Mouse (Mus musculus) intestine, embryonic 15.5 days (tissue): Measurements from ENCODE around the gene Secisbp2. TPM values are rescaled to one million over a fixed set of nuclear protein-coding genes. Genes with fewer than 3 reads are reported as not detected.

Experiments
- ATAC-seq: fragments of 200-750 bp; cut with Nextera tagmentation; 2 replicates; pipeline ENCODE4 v1.8.0; 2017; ENCODE audit warnings: moderate TSS enrichment, moderate library complexity
- H3K27ac ChIP-seq: fragments of 300-500 bp; sonication (generic); 2 replicates; pipeline ENCODE4 v1.5.1; 2015; ENCODE audit warnings: mild to moderate bottlenecking, inconsistent platforms
- H3K27me3 ChIP-seq: fragments of 300-500 bp; sonication (generic); replicated peaks from 2 replicates; pipeline ENCODE4 v1.6.1; 2015; ENCODE audit warnings: inconsistent platforms
- H3K36me3 ChIP-seq: fragments of 300-500 bp; sonication (generic); 2 replicates; pipeline ENCODE4 v1.6.1; 2015; ENCODE audit warnings: inconsistent platforms
- H3K4me1 ChIP-seq: fragments of 300-500 bp; sonication (generic); replicated peaks from 2 replicates; pipeline ENCODE4 v1.6.1; 2015; ENCODE audit warnings: inconsistent platforms
- H3K4me2 ChIP-seq: fragments of 300-500 bp; sonication (generic); replicated peaks from 2 replicates; pipeline ENCODE4 v1.6.1; 2015; ENCODE audit warnings: mild to moderate bottlenecking, inconsistent platforms
- H3K4me3 ChIP-seq: fragments of 300-500 bp; sonication (generic); replicated peaks from 2 replicates; pipeline ENCODE4 v1.5.1; 2015; ENCODE audit warnings: inconsistent platforms
- H3K9ac ChIP-seq: fragments of 300-500 bp; sonication (generic); 2 replicates; pipeline ENCODE4 v1.6.1; 2015; ENCODE audit warnings: inconsistent platforms
- H3K9me3 ChIP-seq: fragments of 300-500 bp; sonication (generic); 2 replicates; pipeline ENCODE4 v1.6.1; 2016; ENCODE audit warnings: inconsistent platforms
- whole genome bisulfite sequencing: fragments of 180-500 bp; shearing (Covaris S2); methylation state at CpG from one replicate; pipeline ENCODE4 v1.1.7; 2015; 5-methylcytosine and 5-hydroxymethylcytosine counted together
- polyA plus RNA-seq: library from polyadenylated mRNA; unstranded; fragments of >200 nt; fragmentation: Nextera tagmentation; extraction: Ambion mirVana; gene quantifications from 2 replicates; pipeline ENCODE4 v1.2.1, GENCODE M21; 2015

The Secisbp2 gene
- polyA plus RNA-seq = 28.0 and 30.2 TPM in 2 replicates

DNA sequence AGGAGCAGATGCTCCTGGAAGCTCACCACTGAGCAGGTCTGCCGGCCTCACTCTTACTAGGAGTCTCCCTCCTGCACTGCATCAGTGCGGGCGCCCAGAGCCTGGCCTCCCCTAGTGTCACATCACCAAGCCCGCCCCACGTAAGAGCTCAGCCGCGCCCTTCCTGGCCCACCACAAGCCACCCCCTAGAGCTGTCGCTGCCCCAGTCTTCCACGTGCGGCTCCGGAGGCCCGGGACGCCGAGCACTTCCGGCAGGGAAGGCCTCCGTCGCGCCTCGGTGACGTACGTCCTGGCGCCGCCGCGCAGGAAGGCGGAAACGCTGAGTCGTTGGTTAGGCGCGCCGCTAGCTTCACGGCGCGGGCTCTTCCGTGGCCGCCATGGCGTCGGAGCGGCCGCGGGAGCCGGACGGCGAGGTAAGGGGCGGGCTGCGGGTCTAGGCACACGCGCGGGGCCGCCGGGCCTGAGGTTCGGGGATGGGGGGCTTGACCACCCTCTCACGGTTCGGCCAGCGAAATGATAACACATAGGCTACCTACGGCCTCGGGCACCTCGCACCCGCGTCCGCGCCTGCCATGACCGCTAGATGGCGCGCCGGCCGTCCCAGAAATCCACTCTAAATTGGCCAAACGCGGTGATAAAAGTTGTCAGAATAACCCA, at the start of gene Secisbp2:
TSS of gene Secisbp2 (plus strand) at position 290 of the 657 bp plus-strand sequence.
- WGBS = under 1% methylated on average over 69 of the region's 69 CpGs
- ATAC-seq = peak; percentile 97
- H3K4me2 ChIP-seq = peak within 1 kb of the TSS; percentile 76

DNA sequence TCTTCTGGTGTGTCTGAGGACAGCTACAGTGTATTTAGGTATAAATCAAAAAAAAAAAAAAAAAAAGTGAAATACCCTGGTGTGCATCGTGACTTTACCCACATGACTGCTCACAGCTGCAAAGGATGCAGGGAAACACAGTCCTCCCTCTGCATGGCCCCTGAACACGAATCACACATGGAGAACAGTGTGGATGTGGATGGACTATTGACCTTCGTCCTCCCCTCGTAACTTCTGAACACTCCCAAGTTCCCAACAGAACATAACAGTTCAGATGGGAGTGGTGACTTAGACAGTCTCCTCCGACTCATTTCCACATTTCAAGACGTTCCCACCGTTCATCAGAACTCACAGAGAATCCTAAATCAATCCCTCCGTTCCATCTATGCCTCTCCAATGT, 48.7 kb upstream of the Secisbp2 start:
- H3K27me3 ChIP-seq = no peaks in the 10 kb centered on the region
- no peak overlapping the region for H3K27ac ChIP-seq
- H3K9me3 ChIP-seq = no peaks in the 10 kb centered on the region
- WGBS = 41% methylated on average over 8 of the region's 8 CpGs
- H3K4me1 ChIP-seq = peaks cover 12% of the 10 kb centered on the region
- no peak overlapping the region for H3K4me3 ChIP-seq
- H3K36me3 ChIP-seq = no peaks in the 10 kb centered on the region
- H3K4me2 ChIP-seq = peak overlapping the region; percentile 51
- ATAC-seq = peak; percentile 65
- no peak overlapping the region for H3K9ac ChIP-seq

More for the DNA sequence above, at the start of gene Secisbp2:
- peak within 1 kb of the TSS; percentile 67 for H3K9ac ChIP-seq
- H3K36me3 ChIP-seq = peaks cover 14% of the 10 kb centered on the region
- peak within 1 kb of the TSS; percentile 63 for H3K4me3 ChIP-seq
- H3K9me3 ChIP-seq = no peaks in the 10 kb centered on the region
- H3K27me3 ChIP-seq = no peaks in the 10 kb centered on the region
- H3K27ac ChIP-seq = peak within 1 kb of the TSS; percentile 80
- peaks cover 13% of the 10 kb centered on the region; the same call in 1 of the 2 replicates for H3K4me1 ChIP-seq

DNA sequence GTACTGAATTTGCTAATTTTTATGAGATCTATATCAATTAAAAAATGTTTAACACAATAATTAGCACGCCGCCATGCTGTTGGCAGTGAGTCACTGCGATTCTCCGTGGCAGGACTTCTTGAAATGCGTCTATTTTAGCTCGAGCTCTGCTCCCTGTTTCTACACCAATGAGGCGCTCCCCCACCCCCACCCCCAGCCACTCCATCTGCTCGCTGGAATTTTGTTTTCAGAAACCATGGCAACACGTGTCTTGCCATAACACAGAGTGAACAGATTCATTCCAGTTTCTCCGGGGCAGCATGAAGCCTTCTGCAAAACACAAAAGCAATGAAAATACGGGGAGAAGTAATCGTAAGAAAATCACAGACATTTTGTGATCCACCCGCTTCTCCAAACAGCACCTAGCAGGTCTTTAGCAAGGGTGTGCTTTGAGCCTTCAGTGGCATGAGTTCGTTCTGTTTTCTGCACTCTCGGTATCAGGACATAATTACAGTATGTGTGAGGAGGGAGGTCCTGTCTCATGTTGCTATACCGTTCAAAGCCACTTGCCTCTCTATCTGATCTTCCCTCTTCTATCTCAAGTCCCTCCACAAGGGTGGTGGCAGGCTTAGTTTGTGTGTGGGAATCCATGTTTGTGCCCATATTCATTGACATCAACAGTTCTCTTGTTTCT, 48.1 kb upstream of the Secisbp2 start:
- Histone ChIP-seq H3K36me3 (no peaks in the 10 kb centered on the region), H3K27me3 (no peaks in the 10 kb centered on the region), H3K9me3 (no peaks in the 10 kb centered on the region), H3K9ac (0 out of 2 replicates have a peak overlapping the region, but pooled peaks have one; percentile 5), H3K27ac (no peak overlapping the region), H3K4me1 (peaks cover 12% of the 10 kb centered on the region), H3K4me2 (peak overlapping the region; percentile 51), H3K4me3 (0 out of 2 replicates have a peak overlapping the region, but pooled peaks have one; percentile 6)
- 14% methylated on average over 16 of the region's 16 CpGs for WGBS
- ATAC-seq = peak; percentile 82

DNA sequence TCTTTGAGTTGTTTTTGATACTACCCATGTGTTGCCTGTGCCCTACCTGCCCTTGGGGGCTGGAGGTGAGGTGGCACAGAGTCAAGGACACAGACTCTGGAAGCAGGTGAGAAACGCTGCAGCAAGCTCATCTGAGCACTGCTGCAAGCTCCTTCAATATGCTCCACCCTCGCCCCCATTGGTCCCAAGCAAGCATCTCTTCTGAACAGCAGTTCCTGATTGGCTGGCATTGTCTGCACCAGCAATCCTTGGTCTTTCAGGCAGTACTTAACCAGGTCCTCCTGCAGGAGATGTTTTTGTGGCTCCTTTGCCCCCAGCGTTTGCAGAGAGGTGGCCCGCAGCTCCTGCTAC, 47.6 kb upstream of the Secisbp2 start:
- no peak overlapping the region for H3K27ac ChIP-seq
- WGBS = 51% methylated on average over 4 of the region's 4 CpGs

DNA sequence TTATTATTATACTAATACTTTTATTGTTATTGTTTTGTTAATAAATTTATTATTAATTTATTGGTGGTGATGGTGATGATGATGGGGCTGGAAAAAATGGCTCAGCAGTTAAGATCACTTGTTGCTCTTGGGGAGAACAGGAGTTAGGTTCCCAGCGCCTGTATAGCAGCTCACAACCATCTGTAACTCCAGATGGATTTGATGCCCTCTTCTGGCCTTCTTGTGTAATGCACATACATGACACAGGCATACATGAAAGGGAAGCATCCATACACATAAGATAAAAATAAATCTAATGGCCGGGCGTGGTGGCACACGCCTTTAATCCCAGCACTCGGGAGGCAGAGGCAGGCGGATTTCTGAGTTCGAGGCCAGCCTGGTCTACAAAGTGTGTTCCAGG, 42.3 kb upstream of the Secisbp2 start:
- no peaks in the 10 kb centered on the region for H3K9me3 ChIP-seq
- no peak overlapping the region for H3K4me2 ChIP-seq
- no peak for ATAC-seq

More for the DNA sequence above, 47.6 kb upstream of the Secisbp2 start:
- no peaks in the 10 kb centered on the region for H3K9me3 ChIP-seq
- no peak overlapping the region for H3K4me3 ChIP-seq
- H3K27me3 ChIP-seq = no peaks in the 10 kb centered on the region
- no peak overlapping the region for H3K9ac ChIP-seq
- no peak for ATAC-seq
- no peaks in the 10 kb centered on the region for H3K36me3 ChIP-seq
- peak overlapping the region; percentile 51; the same call in 1 of the 2 replicates for H3K4me2 ChIP-seq
- H3K4me1 ChIP-seq = peaks cover 12% of the 10 kb centered on the region

DNA sequence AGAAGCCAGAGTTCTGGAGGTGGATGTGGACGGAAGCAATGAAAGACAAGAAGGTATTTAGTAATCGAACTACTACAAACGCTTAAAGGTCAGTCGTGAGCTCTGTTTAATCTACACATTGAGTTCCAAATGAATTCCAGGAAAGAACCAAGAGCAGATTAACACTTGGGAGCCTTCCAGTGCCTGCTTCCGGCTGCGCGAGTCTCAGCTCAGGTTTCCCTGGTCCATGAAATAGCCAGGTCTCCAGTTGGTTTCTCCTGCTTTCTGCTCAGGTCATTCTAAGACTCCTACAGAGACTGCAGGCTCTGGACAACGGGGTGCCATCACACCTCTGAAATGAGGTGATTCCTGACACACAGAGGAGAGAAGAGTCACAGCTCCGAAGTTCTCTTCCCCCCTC, 40.4 kb upstream of the Secisbp2 start:
- H3K36me3 ChIP-seq = no peaks in the 10 kb centered on the region
- H3K9ac ChIP-seq = no peak overlapping the region
- H3K27ac ChIP-seq = no peak overlapping the region
- no peak overlapping the region for H3K4me3 ChIP-seq
- H3K9me3 ChIP-seq = no peaks in the 10 kb centered on the region
- H3K27me3 ChIP-seq = no peaks in the 10 kb centered on the region
- no peak for ATAC-seq
- H3K4me2 ChIP-seq = peak overlapping the region; percentile 24; the same call in 1 of the 2 replicates
- H3K4me1 ChIP-seq = peaks cover 2% of the 10 kb centered on the region; the same call in 1 of the 2 replicates
- 19% methylated on average over 9 of the region's 9 CpGs for WGBS

More for the DNA sequence above, 42.3 kb upstream of the Secisbp2 start:
- no peaks in the 10 kb centered on the region for H3K36me3 ChIP-seq
- H3K4me1 ChIP-seq = 0 out of 2 replicates have a peak, but pooled peaks cover 2% of the 10 kb centered on the region
- no peak overlapping the region for H3K27ac ChIP-seq
- H3K9ac ChIP-seq = no peak overlapping the region
- 93% methylated on average over 7 of the region's 7 CpGs for WGBS
- H3K27me3 ChIP-seq = no peaks in the 10 kb centered on the region
- H3K4me3 ChIP-seq = no peak overlapping the region

DNA sequence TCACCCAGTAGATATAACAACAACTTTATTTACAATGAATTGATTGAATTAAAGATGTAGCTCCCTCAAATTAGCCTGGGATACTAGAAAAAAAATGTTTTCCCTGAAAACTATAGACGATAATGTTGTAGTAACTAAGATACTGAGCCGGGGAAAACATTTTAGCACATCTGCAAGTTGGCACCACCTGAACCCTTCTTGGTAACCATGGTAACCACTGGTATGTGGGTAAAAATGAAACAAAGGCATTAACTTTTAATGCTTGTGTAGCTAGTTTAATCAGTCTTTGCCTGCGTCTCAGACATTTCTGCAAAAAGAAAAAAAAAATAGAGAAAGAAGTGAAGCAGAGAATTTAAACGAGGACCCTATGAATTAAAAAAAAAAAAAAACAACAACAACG, 40.0 kb upstream of the Secisbp2 start:
- no peak overlapping the region for H3K4me3 ChIP-seq
- H3K4me1 ChIP-seq = peaks cover 2% of the 10 kb centered on the region; the same call in 1 of the 2 replicates
- no peak overlapping the region for H3K27ac ChIP-seq
- no peak overlapping the region for H3K4me2 ChIP-seq
- H3K36me3 ChIP-seq = no peaks in the 10 kb centered on the region
- ATAC-seq = no peak
- no peak overlapping the region for H3K9ac ChIP-seq
- WGBS = 50% methylated on average over 5 of the region's 5 CpGs
- no peaks in the 10 kb centered on the region for H3K9me3 ChIP-seq
- no peaks in the 10 kb centered on the region for H3K27me3 ChIP-seq

DNA sequence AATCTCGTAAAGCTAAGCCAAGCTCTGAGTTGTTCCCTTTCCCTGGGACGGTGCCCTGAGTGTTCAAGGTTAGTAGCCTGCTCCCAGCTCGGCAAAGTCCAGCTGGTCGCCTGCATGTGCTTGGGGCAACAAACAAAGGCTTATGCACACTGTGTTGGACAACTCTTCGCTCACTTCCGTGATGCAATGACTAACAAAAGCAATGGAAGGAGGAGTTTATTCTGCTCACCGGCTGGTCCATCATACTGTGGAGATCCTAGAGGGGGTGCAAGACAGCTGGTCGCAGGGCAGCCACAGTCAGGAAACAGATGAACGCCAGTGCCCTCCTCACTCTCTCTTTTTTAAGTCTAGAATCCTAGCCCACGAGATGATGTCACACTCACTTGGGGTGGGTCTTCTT, 35.7 kb upstream of the Secisbp2 start:
- WGBS = 46% methylated on average over 10 of the region's 10 CpGs

DNA sequence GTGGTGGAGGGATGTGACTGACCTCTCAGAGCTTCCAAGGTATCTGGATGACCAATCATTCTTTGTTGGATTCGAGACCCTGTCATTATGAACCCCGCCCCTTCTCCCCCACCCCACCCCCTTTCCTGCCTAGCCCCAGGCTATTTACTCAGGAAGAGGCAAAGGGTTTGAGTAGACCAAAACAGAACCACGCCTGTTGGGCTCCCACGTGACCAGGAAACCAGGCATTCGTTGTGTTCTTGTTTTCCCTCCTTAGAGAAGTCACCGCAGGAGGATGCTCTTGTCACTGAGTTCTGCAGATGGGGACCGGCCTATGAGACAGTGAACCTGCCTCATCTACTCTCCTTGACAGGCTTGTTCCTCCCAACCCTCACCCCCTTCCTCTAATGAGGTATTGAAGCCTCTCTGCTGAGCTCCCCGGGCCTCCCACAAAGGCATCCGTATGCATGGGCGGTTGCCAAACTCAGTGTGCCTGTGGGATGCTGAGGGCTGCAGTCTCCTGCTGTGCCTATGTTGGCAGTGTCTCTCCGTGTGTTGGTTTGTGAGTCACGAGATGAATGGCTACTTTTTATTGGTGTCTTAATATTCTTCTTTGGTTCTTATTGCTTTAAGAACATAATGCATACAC, 35.0 kb upstream of the Secisbp2 start:
- no peak overlapping the region for H3K4me3 ChIP-seq
- H3K9ac ChIP-seq = no peak overlapping the region
- no peak overlapping the region for H3K27ac ChIP-seq
- ATAC-seq = no peak
- H3K4me1 ChIP-seq = no peaks in the 10 kb centered on the region; the same call in 1 of the 2 replicates
- H3K36me3 ChIP-seq = no peaks in the 10 kb centered on the region
- no peak overlapping the region for H3K4me2 ChIP-seq
- H3K27me3 ChIP-seq = no peaks in the 10 kb centered on the region
- 20% methylated on average over 12 of the region's 12 CpGs for WGBS
- no peaks in the 10 kb centered on the region for H3K9me3 ChIP-seq

More for the DNA sequence above, 35.7 kb upstream of the Secisbp2 start:
- peaks cover 2% of the 10 kb centered on the region; the same call in 1 of the 2 replicates for H3K4me1 ChIP-seq
- no peaks in the 10 kb centered on the region for H3K9me3 ChIP-seq
- H3K27me3 ChIP-seq = no peaks in the 10 kb centered on the region
- H3K27ac ChIP-seq = no peak overlapping the region
- no peaks in the 10 kb centered on the region for H3K36me3 ChIP-seq
- no peak for ATAC-seq
- H3K4me2 ChIP-seq = no peak overlapping the region
- no peak overlapping the region for H3K4me3 ChIP-seq
- no peak overlapping the region for H3K9ac ChIP-seq

DNA sequence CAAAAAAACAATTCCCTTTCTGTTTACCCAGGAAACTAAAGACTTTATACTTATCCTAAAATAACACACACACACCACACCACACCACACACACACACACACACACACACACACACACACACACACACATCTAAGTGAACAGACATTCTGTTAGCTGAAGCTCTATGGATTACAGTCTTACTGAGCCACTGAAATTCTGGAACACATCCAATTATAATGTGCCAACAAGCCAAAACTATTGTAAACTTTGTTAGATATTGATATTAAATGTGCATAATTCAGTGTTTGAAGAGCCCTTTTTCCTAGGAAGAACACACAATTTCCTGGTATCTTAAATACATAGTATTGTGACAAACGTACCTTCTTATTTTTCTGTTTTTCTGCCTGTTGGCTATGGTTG, 34.2 kb upstream of the Secisbp2 start:
- no peaks in the 10 kb centered on the region for H3K36me3 ChIP-seq
- no peak overlapping the region for H3K4me3 ChIP-seq
- 66% methylated on average over 1 of the region's 1 CpGs for WGBS
- H3K27me3 ChIP-seq = no peaks in the 10 kb centered on the region
- no peaks in the 10 kb centered on the region for H3K9me3 ChIP-seq
- H3K27ac ChIP-seq = no peak overlapping the region
- H3K9ac ChIP-seq = no peak overlapping the region
- no peak for ATAC-seq
- no peak overlapping the region for H3K4me2 ChIP-seq
- no peaks in the 10 kb centered on the region; the same call in 1 of the 2 replicates for H3K4me1 ChIP-seq

DNA sequence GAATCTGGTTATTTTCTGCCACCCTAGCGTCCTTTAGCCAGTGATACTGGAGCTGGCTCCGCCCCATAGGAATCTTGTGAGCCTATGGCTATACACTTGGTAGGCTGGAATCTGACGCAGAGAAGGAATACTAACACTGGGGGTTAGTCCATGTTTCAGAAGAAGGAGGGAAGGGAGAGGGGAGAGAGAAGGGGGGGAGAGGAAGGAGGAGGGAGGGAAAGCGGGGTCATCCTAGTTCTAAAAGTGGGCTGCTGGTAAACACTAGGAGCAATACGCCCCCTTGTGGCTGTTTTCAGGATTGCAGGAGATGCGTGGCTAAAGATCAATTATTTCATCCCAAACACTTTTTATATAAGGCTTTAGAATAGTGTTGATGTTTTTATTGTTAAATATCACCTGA, 33.6 kb upstream of the Secisbp2 start:
- Histone ChIP-seq H3K9me3 (no peaks in the 10 kb centered on the region), H3K9ac (no peak overlapping the region), H3K4me3 (no peak overlapping the region), H3K4me1 (no peaks in the 10 kb centered on the region; the same call in 1 of the 2 replicates), H3K36me3 (no peaks in the 10 kb centered on the region), H3K27ac (no peak overlapping the region), H3K4me2 (no peak overlapping the region), H3K27me3 (no peaks in the 10 kb centered on the region)
- ATAC-seq = no peak
- WGBS = 15% methylated on average over 6 of the region's 6 CpGs

DNA sequence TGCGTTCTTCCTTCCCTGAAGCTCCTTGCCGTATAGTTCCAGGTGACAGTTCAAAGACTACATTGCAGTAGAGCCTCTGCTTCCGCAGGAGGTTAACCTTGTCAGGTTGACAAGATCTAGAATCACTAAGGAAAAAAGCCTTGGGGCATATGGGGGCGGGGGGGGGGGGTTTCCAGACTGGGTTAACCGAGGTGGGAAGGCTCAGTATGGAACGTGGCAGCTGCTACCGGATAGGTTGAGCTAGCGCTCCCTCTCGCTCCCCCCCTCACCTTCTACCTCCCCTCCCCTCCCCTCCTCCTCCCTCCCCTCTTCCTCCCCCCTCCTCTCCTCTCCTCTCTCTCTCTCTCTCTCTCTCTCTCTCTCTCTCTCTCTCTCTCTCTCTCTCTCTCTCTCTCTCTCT, 32.9 kb upstream of the Secisbp2 start:
- Histone ChIP-seq H3K4me2 (no peak overlapping the region), H3K9ac (no peak overlapping the region), H3K4me1 (no peaks in the 10 kb centered on the region; the same call in 1 of the 2 replicates), H3K4me3 (no peak overlapping the region), H3K9me3 (no peaks in the 10 kb centered on the region), H3K27ac (no peak overlapping the region), H3K27me3 (no peaks in the 10 kb centered on the region), H3K36me3 (no peaks in the 10 kb centered on the region)
- no peak for ATAC-seq
- 26% methylated on average over 6 of the region's 9 CpGs for WGBS
